Mouse (Mus musculus): ENCODE measurements at regions not wholly inside any gene's neighbourhood (a gene's known extent, or its start where the extent isn't known, plus 50 kb on each side); places are given as distances from the start of the nearest gene placed in this dataset.

- no peaks in the 10 kb centered on the region for H3K36me3 ChIP-seq (ENCODE audit: control insufficient read depth, insufficient read depth, low read length)
- H3K27ac ChIP-seq (replicated peaks; ENCODE audit: insufficient read depth, low read depth, low read length): no peak overlapping the region
- H3K79me2 ChIP-seq (ENCODE audit: control insufficient read depth, insufficient read depth, low read length): no peaks in the 10 kb centered on the region
- H3K4me1 ChIP-seq (ENCODE audit: control insufficient read depth, insufficient read depth, low read length): peaks cover 3% of the 10 kb centered on the region; the same call in 1 of the 2 replicates
- no peaks in the 10 kb centered on the region for H3K27me3 ChIP-seq (ENCODE audit: control insufficient read depth, insufficient read depth, low read length)
- no peak overlapping the region for H3K9ac ChIP-seq (ENCODE audit: low read depth, low read length)
- 95% methylated on average over 4 of the region's 4 CpGs for WGBS
- DNase-seq (ENCODE audit: extremely low read depth, low read depth, low spot score): no peak
- no peak for TF ChIP-seq POLR2A (IDR thresholded peaks at IDR 0.05; ENCODE audit: extremely low read depth, insufficient read depth, low read length)
- H3K4me3 ChIP-seq (ENCODE audit: insufficient read depth, low read depth, low read length): no peak overlapping the region
Measured at GRCm38 (mm10) chrX:11466191-11466590, 138.6 kb downstream of the H2al1j start.

DNA sequence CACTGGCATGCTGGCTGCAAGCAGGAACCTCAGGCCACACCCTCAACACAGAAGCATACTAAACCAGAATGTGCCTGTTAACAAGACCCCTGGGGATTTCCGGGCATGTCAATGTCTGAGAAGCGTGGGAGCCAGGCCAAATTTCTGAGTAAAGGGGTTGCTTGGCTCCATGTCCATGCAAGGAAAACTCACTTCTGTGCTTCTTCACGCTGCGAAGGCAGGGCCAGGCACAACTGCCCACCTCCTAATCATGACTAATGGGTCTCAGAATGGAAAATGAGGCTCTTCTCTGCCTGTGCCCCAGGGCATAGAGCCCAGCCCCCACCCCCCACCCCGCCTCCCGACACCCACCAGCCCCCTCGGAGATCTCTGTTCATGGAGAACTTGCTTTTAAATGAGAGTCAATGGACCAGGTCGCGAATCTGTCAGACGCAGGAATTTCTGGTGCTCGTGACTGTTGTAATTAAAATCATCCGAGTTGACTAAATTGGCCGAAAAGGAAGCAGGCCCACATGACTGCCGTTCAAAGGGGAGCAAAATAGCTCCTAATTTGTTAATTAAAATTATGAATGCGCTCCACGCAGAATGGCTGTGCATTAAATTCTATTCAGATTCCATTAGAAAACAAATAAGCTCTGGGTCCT is 152.2 kb downstream of the H2al1j start:
- DNase-seq (ENCODE audit: extremely low read depth, low read depth, low spot score): no peak
- 83% methylated on average over 16 of the region's 16 CpGs for WGBS
- TF ChIP-seq POLR2A (IDR thresholded peaks at IDR 0.05; ENCODE audit: extremely low read depth, insufficient read depth, low read length): no peak
- TF ChIP-seq CTCF (IDR thresholded peaks at IDR 0.05; ENCODE audit: low read depth, low read length): no peak

GRCm38 (mm10) chrX:11482141-11482540 is 154.5 kb downstream of the H2al1j start:
- Histone ChIP-seq H3K79me2 (ENCODE audit: control insufficient read depth, insufficient read depth, low read length) (no peaks in the 10 kb centered on the region), H3K4me1 (ENCODE audit: control insufficient read depth, insufficient read depth, low read length) (no peaks in the 10 kb centered on the region), H3K36me3 (ENCODE audit: control insufficient read depth, insufficient read depth, low read length) (no peaks in the 10 kb centered on the region), H3K27ac (replicated peaks; ENCODE audit: insufficient read depth, low read depth, low read length) (no peak overlapping the region), H3K9ac (ENCODE audit: low read depth, low read length) (no peak overlapping the region), H3K4me3 (ENCODE audit: insufficient read depth, low read depth, low read length) (no peak overlapping the region), H3K27me3 (ENCODE audit: control insufficient read depth, insufficient read depth, low read length) (no peaks in the 10 kb centered on the region)
- 73% methylated on average over 7 of the region's 7 CpGs for WGBS
- TF ChIP-seq POLR2A (IDR thresholded peaks at IDR 0.05; ENCODE audit: extremely low read depth, insufficient read depth, low read length): no peak
- TF ChIP-seq CTCF (IDR thresholded peaks at IDR 0.05; ENCODE audit: low read depth, low read length): no peak
- peak; percentile 14 for DNase-seq (ENCODE audit: extremely low read depth, low read depth, low spot score)

More for the DNA sequence above, 152.2 kb downstream of the H2al1j start:
- H3K9ac ChIP-seq (ENCODE audit: low read depth, low read length): no peak overlapping the region
- no peak overlapping the region for H3K4me3 ChIP-seq (ENCODE audit: insufficient read depth, low read depth, low read length)
- no peaks in the 10 kb centered on the region for H3K79me2 ChIP-seq (ENCODE audit: control insufficient read depth, insufficient read depth, low read length)
- H3K36me3 ChIP-seq (ENCODE audit: control insufficient read depth, insufficient read depth, low read length): no peaks in the 10 kb centered on the region
- no peaks in the 10 kb centered on the region for H3K27me3 ChIP-seq (ENCODE audit: control insufficient read depth, insufficient read depth, low read length)
- no peaks in the 10 kb centered on the region for H3K4me1 ChIP-seq (ENCODE audit: control insufficient read depth, insufficient read depth, low read length)
- H3K27ac ChIP-seq (replicated peaks; ENCODE audit: insufficient read depth, low read depth, low read length): no peak overlapping the region

GRCm38 (mm10) chrX:11486588-11486987 is 159.0 kb downstream of the H2al1j start:
- Histone ChIP-seq H3K36me3 (ENCODE audit: control insufficient read depth, insufficient read depth, low read length) (no peaks in the 10 kb centered on the region), H3K79me2 (ENCODE audit: control insufficient read depth, insufficient read depth, low read length) (no peaks in the 10 kb centered on the region), H3K27ac (replicated peaks; ENCODE audit: insufficient read depth, low read depth, low read length) (no peak overlapping the region), H3K4me3 (ENCODE audit: insufficient read depth, low read depth, low read length) (no peak overlapping the region), H3K9ac (ENCODE audit: low read depth, low read length) (no peak overlapping the region), H3K27me3 (ENCODE audit: control insufficient read depth, insufficient read depth, low read length) (no peaks in the 10 kb centered on the region), H3K4me1 (ENCODE audit: control insufficient read depth, insufficient read depth, low read length) (no peaks in the 10 kb centered on the region)
- no peak for TF ChIP-seq CTCF (IDR thresholded peaks at IDR 0.05; ENCODE audit: low read depth, low read length)
- TF ChIP-seq POLR2A (IDR thresholded peaks at IDR 0.05; ENCODE audit: extremely low read depth, insufficient read depth, low read length): no peak
- 84% methylated on average over 2 of the region's 2 CpGs for WGBS
- DNase-seq (ENCODE audit: extremely low read depth, low read depth, low spot score): no peak

GRCm38 (mm10) chrX:11487876-11488275 is 160.3 kb downstream of the H2al1j start:
- Histone ChIP-seq H3K9ac (ENCODE audit: low read depth, low read length) (no peak overlapping the region), H3K4me3 (ENCODE audit: insufficient read depth, low read depth, low read length) (no peak overlapping the region), H3K27ac (replicated peaks; ENCODE audit: insufficient read depth, low read depth, low read length) (no peak overlapping the region), H3K36me3 (ENCODE audit: control insufficient read depth, insufficient read depth, low read length) (no peaks in the 10 kb centered on the region), H3K27me3 (ENCODE audit: control insufficient read depth, insufficient read depth, low read length) (no peaks in the 10 kb centered on the region), H3K4me1 (ENCODE audit: control insufficient read depth, insufficient read depth, low read length) (no peaks in the 10 kb centered on the region), H3K79me2 (ENCODE audit: control insufficient read depth, insufficient read depth, low read length) (no peaks in the 10 kb centered on the region)
- DNase-seq (ENCODE audit: extremely low read depth, low read depth, low spot score): no peak
- TF ChIP-seq CTCF (IDR thresholded peaks at IDR 0.05; ENCODE audit: low read depth, low read length) (no peak), POLR2A (IDR thresholded peaks at IDR 0.05; ENCODE audit: extremely low read depth, insufficient read depth, low read length) (no peak)
- WGBS: 76% methylated on average over 5 of the region's 5 CpGs

DNA sequence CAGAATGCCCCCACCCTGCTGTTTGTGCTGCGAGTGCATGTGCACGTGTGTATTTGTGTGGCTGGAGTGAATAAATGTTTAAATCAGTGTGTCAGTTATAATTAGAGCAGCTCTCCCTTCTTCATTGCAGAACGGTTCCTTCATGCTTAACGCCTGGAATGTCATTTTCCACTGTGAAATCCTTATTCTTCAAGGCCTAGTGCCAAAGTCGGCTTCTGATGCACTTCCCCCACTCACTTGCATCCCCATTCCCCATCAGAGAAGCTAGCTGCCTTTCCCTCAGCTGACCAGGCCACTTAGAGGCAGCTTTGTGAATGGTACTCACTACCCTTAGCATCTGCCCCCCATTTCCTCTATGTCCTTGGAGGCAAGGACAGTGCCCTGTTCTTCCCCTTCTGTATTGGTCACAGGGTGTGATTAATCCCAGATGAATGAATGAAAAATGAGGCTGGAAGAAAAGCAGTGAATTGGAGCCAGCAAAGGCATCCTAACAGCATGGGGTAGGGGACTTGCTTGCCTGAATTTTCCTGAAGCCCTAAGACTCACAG is 162.6 kb downstream of the H2al1j start:
- Histone ChIP-seq H3K4me1 (ENCODE audit: control insufficient read depth, insufficient read depth, low read length) (no peaks in the 10 kb centered on the region), H3K79me2 (ENCODE audit: control insufficient read depth, insufficient read depth, low read length) (no peaks in the 10 kb centered on the region), H3K27me3 (ENCODE audit: control insufficient read depth, insufficient read depth, low read length) (peaks cover 3% of the 10 kb centered on the region; the same call in 1 of the 2 replicates), H3K36me3 (ENCODE audit: control insufficient read depth, insufficient read depth, low read length) (no peaks in the 10 kb centered on the region), H3K9ac (ENCODE audit: low read depth, low read length) (no peak overlapping the region), H3K4me3 (ENCODE audit: insufficient read depth, low read depth, low read length) (no peak overlapping the region), H3K27ac (replicated peaks; ENCODE audit: insufficient read depth, low read depth, low read length) (no peak overlapping the region)
- no peak for DNase-seq (ENCODE audit: extremely low read depth, low read depth, low spot score)
- WGBS: 84% methylated on average over 5 of the region's 5 CpGs
- TF ChIP-seq POLR2A (IDR thresholded peaks at IDR 0.05; ENCODE audit: extremely low read depth, insufficient read depth, low read length): no peak
- TF ChIP-seq CTCF (IDR thresholded peaks at IDR 0.05; ENCODE audit: low read depth, low read length): no peak
